Mouse (Mus musculus): Measurements from ENCODE around the gene Cadm1. TPM values are rescaled to one million over a fixed set of nuclear protein-coding genes. Genes with fewer than 3 reads are reported as not detected.

The Cadm1 gene
- 100 and 101 TPM in 2 replicates for polyA plus RNA-seq (2016; fragmentation: Nextera tagmentation; extraction: Ambion mirVana)

- DNase-seq (ENCODE audit: extremely low spot score, low spot score) = peak; percentile 98
- peaks cover 46% of the 10 kb centered on the region for H3K4me1 ChIP-seq
- H3K27me3 ChIP-seq (ENCODE audit: poor library complexity, severe bottlenecking) = peaks cover 10% of the 10 kb centered on the region
- WGBS = under 1% methylated on average over 71 of the region's 72 CpGs
- peak within 1 kb of the TSS; percentile 91 for H3K4me3 ChIP-seq
- no peaks in the 10 kb centered on the region for H3K9me3 ChIP-seq
- peak within 1 kb of the TSS; percentile 96 for H3K27ac ChIP-seq
- H3K36me3 ChIP-seq (replicated peaks) = no peaks in the 10 kb centered on the region
These were observed at the start of gene Cadm1 for GRCm38 (mm10) chr9:47529602-47530450. Gene Cadm1 (plus strand): TSS chr9:47530173.

- no peaks in the 10 kb centered on the region for H3K36me3 ChIP-seq (replicated peaks)
- 89% methylated on average over 5 of the region's 5 CpGs for WGBS
- peaks cover 11% of the 10 kb centered on the region; the same call in 1 of the 2 replicates for H3K27me3 ChIP-seq (ENCODE audit: poor library complexity, severe bottlenecking)
These were observed 45.5 kb upstream of the Cadm1 start for GRCm38 (mm10) chr9:47484506-47484905.

DNA sequence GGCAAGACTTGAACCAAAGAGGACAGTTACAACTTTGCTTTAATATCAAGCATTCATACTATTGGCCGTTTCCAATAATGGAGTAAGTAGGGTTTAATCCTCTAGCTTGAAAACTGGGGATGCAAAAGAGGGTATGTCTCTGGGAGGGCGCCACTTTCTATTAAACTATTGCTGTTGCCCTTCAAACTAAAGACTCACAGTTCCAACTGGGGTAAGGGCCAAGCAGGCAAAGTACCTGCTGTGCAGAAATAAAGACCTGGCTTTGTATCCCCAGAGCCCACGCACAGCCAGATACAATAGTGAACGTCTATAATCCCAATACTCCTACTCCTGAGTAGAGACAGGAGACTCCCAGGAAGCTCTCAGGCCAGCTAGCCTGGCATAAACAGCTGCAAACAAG, 44.8 kb upstream of the Cadm1 start:
- Histone ChIP-seq H3K27ac (no peak overlapping the region), H3K27me3 (ENCODE audit: poor library complexity, severe bottlenecking) (peaks cover 11% of the 10 kb centered on the region; the same call in 1 of the 2 replicates), H3K9me3 (no peaks in the 10 kb centered on the region), H3K4me3 (no peak overlapping the region), H3K36me3 (replicated peaks) (no peaks in the 10 kb centered on the region), H3K4me1 (peaks cover 11% of the 10 kb centered on the region)
- DNase-seq (ENCODE audit: extremely low spot score, low spot score) = no peak
- 44% methylated on average over 4 of the region's 4 CpGs for WGBS

More at GRCm38 (mm10) chr9:47484506-47484905, 45.5 kb upstream of the Cadm1 start:
- Histone ChIP-seq H3K27ac (no peak overlapping the region), H3K9me3 (no peaks in the 10 kb centered on the region), H3K4me3 (no peak overlapping the region), H3K4me1 (peaks cover 12% of the 10 kb centered on the region)
- DNase-seq (ENCODE audit: extremely low spot score, low spot score) = no peak

GRCm38 (mm10) chr9:47499761-47500160, 30.2 kb upstream of the Cadm1 start:
- H3K9me3 ChIP-seq = no peaks in the 10 kb centered on the region
- H3K27me3 ChIP-seq (ENCODE audit: poor library complexity, severe bottlenecking) = no peaks in the 10 kb centered on the region
- H3K4me1 ChIP-seq = peaks cover 16% of the 10 kb centered on the region
- no peak overlapping the region for H3K27ac ChIP-seq
- H3K4me3 ChIP-seq = no peak overlapping the region
- DNase-seq (ENCODE audit: extremely low spot score, low spot score) = no peak
- 20% methylated on average over 3 of the region's 3 CpGs for WGBS
- H3K36me3 ChIP-seq (replicated peaks) = no peaks in the 10 kb centered on the region

- no peak for DNase-seq (ENCODE audit: extremely low spot score, low spot score)
These were observed 24.0 kb upstream of the Cadm1 start for GRCm38 (mm10) chr9:47505956-47506355.

GRCm38 (mm10) chr9:47506876-47507275, 23.1 kb upstream of the Cadm1 start:
- DNase-seq (ENCODE audit: extremely low spot score, low spot score) = no peak
- Histone ChIP-seq H3K36me3 (replicated peaks) (no peaks in the 10 kb centered on the region), H3K4me1 (0 out of 2 replicates have a peak, but pooled peaks cover 8% of the 10 kb centered on the region), H3K9me3 (no peaks in the 10 kb centered on the region), H3K27ac (no peak overlapping the region), H3K4me3 (no peak overlapping the region), H3K27me3 (ENCODE audit: poor library complexity, severe bottlenecking) (no peaks in the 10 kb centered on the region)
- WGBS = 93% methylated on average over 17 of the region's 17 CpGs

More at GRCm38 (mm10) chr9:47505956-47506355, 24.0 kb upstream of the Cadm1 start:
- H3K36me3 ChIP-seq (replicated peaks) = no peaks in the 10 kb centered on the region
- H3K27ac ChIP-seq = no peak overlapping the region
- WGBS = 87% methylated on average over 13 of the region's 13 CpGs
- H3K4me3 ChIP-seq = no peak overlapping the region
- H3K4me1 ChIP-seq = 0 out of 2 replicates have a peak, but pooled peaks cover 8% of the 10 kb centered on the region
- no peaks in the 10 kb centered on the region for H3K27me3 ChIP-seq (ENCODE audit: poor library complexity, severe bottlenecking)
- no peaks in the 10 kb centered on the region for H3K9me3 ChIP-seq

- Histone ChIP-seq H3K4me3 (no peak overlapping the region), H3K9me3 (no peaks in the 10 kb centered on the region), H3K27ac (no peak overlapping the region), H3K4me1 (0 out of 2 replicates have a peak, but pooled peaks cover 8% of the 10 kb centered on the region), H3K36me3 (replicated peaks) (no peaks in the 10 kb centered on the region), H3K27me3 (ENCODE audit: poor library complexity, severe bottlenecking) (no peaks in the 10 kb centered on the region)
- WGBS = 71% methylated on average over 3 of the region's 3 CpGs
- DNase-seq (ENCODE audit: extremely low spot score, low spot score) = no peak
These were observed 21.9 kb upstream of the Cadm1 start for GRCm38 (mm10) chr9:47508109-47508508.

DNA sequence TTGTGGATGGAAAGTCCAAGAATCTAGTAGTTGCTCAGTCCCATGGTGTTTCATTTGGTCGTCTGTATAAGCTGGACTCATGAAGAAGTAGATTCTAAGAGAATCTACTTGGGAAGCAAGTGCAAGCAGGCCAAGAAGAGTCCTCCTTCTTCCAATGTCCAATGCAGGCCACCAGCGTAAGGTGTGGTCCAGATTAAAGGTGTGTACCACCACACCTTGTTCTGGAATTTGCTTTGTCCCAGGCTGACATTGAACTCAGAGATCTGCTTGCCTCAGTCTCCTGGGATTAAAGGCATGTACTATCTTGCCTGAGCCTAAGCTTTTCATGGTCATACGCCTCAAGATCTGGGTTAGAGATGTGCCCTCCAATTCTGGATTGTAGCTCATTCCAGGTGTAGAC, 17.5 kb upstream of the Cadm1 start:
- 85% methylated on average over 3 of the region's 3 CpGs for WGBS
- Histone ChIP-seq H3K36me3 (replicated peaks) (no peaks in the 10 kb centered on the region), H3K4me1 (peaks cover 4% of the 10 kb centered on the region), H3K27ac (no peak overlapping the region), H3K27me3 (ENCODE audit: poor library complexity, severe bottlenecking) (peaks cover 19% of the 10 kb centered on the region), H3K9me3 (no peaks in the 10 kb centered on the region), H3K4me3 (no peak overlapping the region)
- DNase-seq (ENCODE audit: extremely low spot score, low spot score) = no peak

GRCm38 (mm10) chr9:47514318-47514717, 15.7 kb upstream of the Cadm1 start:
- DNase-seq (ENCODE audit: extremely low spot score, low spot score) = no peak
- H3K4me3 ChIP-seq = no peak overlapping the region
- peaks cover 19% of the 10 kb centered on the region for H3K27me3 ChIP-seq (ENCODE audit: poor library complexity, severe bottlenecking)
- H3K9me3 ChIP-seq = no peaks in the 10 kb centered on the region
- no peak overlapping the region for H3K27ac ChIP-seq
- H3K36me3 ChIP-seq (replicated peaks) = no peaks in the 10 kb centered on the region
- 13% methylated on average over 8 of the region's 8 CpGs for WGBS
- peaks cover 4% of the 10 kb centered on the region for H3K4me1 ChIP-seq

DNA sequence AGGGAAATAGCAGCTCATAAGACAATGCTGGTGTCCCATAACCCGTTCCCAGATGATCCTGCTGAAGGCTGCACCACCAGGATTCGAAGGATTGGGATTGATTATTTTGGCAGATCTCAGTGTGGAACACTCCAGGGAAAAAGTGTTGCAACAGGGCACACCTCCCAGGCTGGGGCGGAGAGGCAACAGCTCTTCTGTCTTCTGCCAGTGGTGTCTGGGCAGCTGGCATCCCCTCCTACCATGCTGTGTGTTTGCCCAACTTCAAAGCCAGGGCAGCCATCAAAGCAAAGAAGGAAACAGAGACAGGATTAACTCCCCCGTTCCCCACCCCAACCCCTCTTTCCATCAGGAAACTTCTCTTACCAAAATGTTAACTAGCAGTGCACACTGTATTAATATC, 13.7 kb upstream of the Cadm1 start:
- H3K27me3 ChIP-seq (ENCODE audit: poor library complexity, severe bottlenecking) = peaks cover 19% of the 10 kb centered on the region
- no peaks in the 10 kb centered on the region for H3K36me3 ChIP-seq (replicated peaks)
- no peak for DNase-seq (ENCODE audit: extremely low spot score, low spot score)
- WGBS = 57% methylated on average over 4 of the region's 4 CpGs
- no peak overlapping the region for H3K4me3 ChIP-seq
- H3K9me3 ChIP-seq = no peaks in the 10 kb centered on the region
- peaks cover 4% of the 10 kb centered on the region for H3K4me1 ChIP-seq
- no peak overlapping the region for H3K27ac ChIP-seq

- Histone ChIP-seq H3K36me3 (replicated peaks) (no peaks in the 10 kb centered on the region), H3K27me3 (ENCODE audit: poor library complexity, severe bottlenecking) (peaks cover 10% of the 10 kb centered on the region), H3K9me3 (no peaks in the 10 kb centered on the region), H3K27ac (no peak overlapping the region), H3K4me1 (peaks cover 22% of the 10 kb centered on the region), H3K4me3 (no peak overlapping the region)
- 94% methylated on average over 9 of the region's 9 CpGs for whole genome bisulfite sequencing
- no peak for DNase-seq (ENCODE audit: extremely low spot score, low spot score)
These were observed 2.7 kb upstream of the Cadm1 start for GRCm38 (mm10) chr9:47527290-47527689.

DNA sequence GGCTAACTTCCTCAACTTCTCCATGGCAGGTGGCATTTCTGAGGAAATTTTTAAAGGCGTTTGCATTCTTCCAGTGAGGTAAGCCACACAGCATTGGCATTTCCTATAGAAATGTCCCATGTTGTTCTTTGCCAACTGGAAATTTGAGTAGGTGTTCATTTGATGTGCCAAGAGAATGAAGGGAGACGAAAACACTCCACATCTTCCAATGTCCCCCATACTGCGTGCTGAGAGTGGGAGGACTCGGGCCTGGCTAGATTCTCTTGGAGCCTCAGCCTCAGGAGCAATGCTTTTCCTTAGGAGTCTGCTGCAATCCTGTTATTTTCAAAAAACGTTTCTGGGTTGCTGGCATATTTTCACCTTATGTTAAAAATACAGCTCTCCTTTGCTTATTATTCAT, 2.2 kb upstream of the Cadm1 start:
- DNase-seq (ENCODE audit: extremely low spot score, low spot score) = no peak
- WGBS = 84% methylated on average over 5 of the region's 5 CpGs
- no peaks in the 10 kb centered on the region for H3K9me3 ChIP-seq
- peaks cover 27% of the 10 kb centered on the region for H3K4me1 ChIP-seq
- H3K36me3 ChIP-seq (replicated peaks) = no peaks in the 10 kb centered on the region
- H3K4me3 ChIP-seq = no peak overlapping the region
- no peak overlapping the region for H3K27ac ChIP-seq
- peaks cover 10% of the 10 kb centered on the region for H3K27me3 ChIP-seq (ENCODE audit: poor library complexity, severe bottlenecking)

- peak overlapping the region; percentile 96 for H3K27ac ChIP-seq
- peak overlapping the region; percentile 91 for H3K4me3 ChIP-seq
- peaks cover 10% of the 10 kb centered on the region for H3K27me3 ChIP-seq (ENCODE audit: poor library complexity, severe bottlenecking)
- no peaks in the 10 kb centered on the region for H3K9me3 ChIP-seq
- no peaks in the 10 kb centered on the region for H3K36me3 ChIP-seq (replicated peaks)
- 3% methylated on average over 11 of the region's 11 CpGs for WGBS
- H3K4me1 ChIP-seq = peaks cover 41% of the 10 kb centered on the region
- DNase-seq (ENCODE audit: extremely low spot score, low spot score) = no peak
These were observed 791 bp upstream of the Cadm1 start for GRCm38 (mm10) chr9:47529182-47529581.
